Mouse (Mus musculus) midbrain, embryonic 16.5 days (tissue): ENCODE results near the gene Impdh1. TPM values are rescaled to one million over a fixed set of nuclear protein-coding genes. Genes with fewer than 3 reads are reported as not detected.

Experiments used
- ATAC-seq: fragments of 200-750 bp; cut with Nextera tagmentation; 2 replicates; pipeline ENCODE4 v1.8.0; 2017; ENCODE audit warnings: moderate TSS enrichment
- H3K27ac ChIP-seq: fragments of 300-500 bp; sonication (generic); 2 replicates; pipeline ENCODE4 v1.5.1; 2014; ENCODE audit warnings: mild to moderate bottlenecking, low read length, mixed read lengths
- H3K27me3 ChIP-seq: fragments of 300-500 bp; sonication (generic); 2 replicates; pipeline ENCODE4 v1.6.1; 2014; ENCODE audit warnings: low read depth, low read length, mixed read lengths; ENCODE audit not compliant: control insufficient read depth, insufficient read depth
- H3K36me3 ChIP-seq: fragments of 300-500 bp; sonication (generic); 2 replicates; pipeline ENCODE4 v1.6.1; 2014; ENCODE audit warnings: mild to moderate bottlenecking, low read length, moderate library complexity, mixed read lengths; ENCODE audit not compliant: control insufficient read depth, insufficient read depth
- H3K4me1 ChIP-seq: fragments of 300-500 bp; sonication (generic); 2 replicates; pipeline ENCODE4 v1.6.1; 2014; ENCODE audit warnings: mild to moderate bottlenecking, low read length, mixed read lengths; ENCODE audit not compliant: control insufficient read depth, insufficient read depth
- H3K4me2 ChIP-seq: fragments of 300-500 bp; sonication (generic); 2 replicates; pipeline ENCODE4 v1.6.1; 2014; ENCODE audit warnings: mild to moderate bottlenecking, low read length, mixed read lengths
- H3K4me3 ChIP-seq: fragments of 300-500 bp; sonication (generic); 2 replicates; pipeline ENCODE4 v1.5.1; 2014; ENCODE audit warnings: low read depth, mild to moderate bottlenecking, low read length, moderate library complexity, mixed read lengths
- H3K9ac ChIP-seq: fragments of 300-500 bp; sonication (generic); 2 replicates; pipeline ENCODE4 v1.6.1; 2014; ENCODE audit warnings: low read depth, low read length, mixed read lengths
- H3K9me3 ChIP-seq: fragments of 300-500 bp; sonication (generic); replicated peaks from 2 replicates; pipeline ENCODE4 v1.6.1; 2014; ENCODE audit warnings: mild to moderate bottlenecking, low read length, mixed read lengths; ENCODE audit not compliant: control insufficient read depth, poor library complexity, severe bottlenecking
- WGBS: fragments of 180-500 bp; shearing (Covaris S2); extraction: QIAGEN DNeasy Blood & Tissue Kit; methylation state at CpG from one replicate; pipeline ENCODE4 v1.1.7; 2014; 5-methylcytosine and 5-hydroxymethylcytosine counted together
- polyA plus RNA-seq: library from polyadenylated mRNA; unstranded; fragments of >200 nt; fragmentation: Nextera tagmentation; extraction: Ambion mirVana; gene quantifications from 2 replicates; pipeline ENCODE4 v1.2.1, GENCODE M21; 2015

Gene Impdh1
- polyA plus RNA-seq, 1 experiment from 2014 or later = 70.6 TPM

DNA sequence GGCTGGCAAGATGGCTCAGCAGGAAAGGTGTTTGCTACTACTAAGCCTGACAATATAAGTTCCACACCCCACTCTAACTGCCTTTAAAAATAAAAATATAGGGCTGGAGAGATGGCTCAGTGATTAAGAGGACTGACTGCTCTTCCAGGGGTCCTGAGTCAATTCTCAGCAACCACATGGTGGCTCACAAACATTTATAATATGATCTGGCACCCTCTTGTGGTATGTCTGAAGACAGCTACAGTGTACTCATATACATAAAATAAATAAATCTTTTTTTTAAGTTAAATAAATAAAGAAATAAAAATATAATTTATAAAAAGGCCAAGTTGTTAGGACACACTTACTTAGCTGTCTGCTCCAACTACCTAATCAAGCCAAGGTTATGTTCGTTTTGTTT, 26.1 kb upstream of the Impdh1 start:
- 82% methylated on average over 1 of the region's 1 CpGs for WGBS
- no peak for ATAC-seq

DNA sequence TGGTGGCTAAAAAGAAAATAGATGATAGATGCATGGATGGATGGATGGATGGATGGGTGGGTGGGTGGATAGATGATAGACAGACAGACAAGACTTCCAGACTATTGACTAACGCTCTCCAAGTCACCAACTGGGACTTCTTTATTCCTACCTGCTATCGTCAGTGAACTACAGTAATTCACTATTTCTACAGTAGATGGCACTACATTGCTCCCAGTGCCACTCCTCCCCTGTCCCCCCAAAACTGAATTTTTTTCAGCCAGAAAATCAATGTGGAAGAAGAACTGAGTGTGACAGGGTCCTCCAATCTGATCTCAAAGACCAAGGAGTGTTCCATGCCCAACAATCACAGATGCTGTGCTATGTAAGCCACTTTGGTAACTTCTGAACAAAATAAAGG, 25.5 kb upstream of the Impdh1 start:
- Histone ChIP-seq H3K27me3 (no peaks in the 10 kb centered on the region), H3K4me1 (no peaks in the 10 kb centered on the region), H3K27ac (no peak overlapping the region), H3K9ac (no peak overlapping the region), H3K4me2 (no peak overlapping the region), H3K4me3 (no peak overlapping the region), H3K36me3 (no peaks in the 10 kb centered on the region), H3K9me3 (no peaks in the 10 kb centered on the region)
- ATAC-seq = no peak
- 61% methylated on average over 2 of the region's 2 CpGs for WGBS

More for the DNA sequence above, 26.1 kb upstream of the Impdh1 start:
- H3K4me3 ChIP-seq = no peak overlapping the region
- H3K27ac ChIP-seq = no peak overlapping the region
- H3K9ac ChIP-seq = no peak overlapping the region
- no peak overlapping the region for H3K4me2 ChIP-seq
- H3K4me1 ChIP-seq = no peaks in the 10 kb centered on the region
- H3K36me3 ChIP-seq = no peaks in the 10 kb centered on the region
- no peaks in the 10 kb centered on the region for H3K9me3 ChIP-seq
- H3K27me3 ChIP-seq = no peaks in the 10 kb centered on the region

- no peaks in the 10 kb centered on the region for H3K4me1 ChIP-seq
- H3K27ac ChIP-seq = no peak overlapping the region
- H3K27me3 ChIP-seq = no peaks in the 10 kb centered on the region
- H3K4me2 ChIP-seq = no peak overlapping the region
- H3K9ac ChIP-seq = no peak overlapping the region
- no peaks in the 10 kb centered on the region for H3K36me3 ChIP-seq
- no peak overlapping the region for H3K4me3 ChIP-seq
- no peak for ATAC-seq
- no peaks in the 10 kb centered on the region for H3K9me3 ChIP-seq
- WGBS = 33% methylated on average over 2 of the region's 2 CpGs
Measured at GRCm38 (mm10) chr6:29240806-29241205, 24.6 kb upstream of the Impdh1 start.

DNA sequence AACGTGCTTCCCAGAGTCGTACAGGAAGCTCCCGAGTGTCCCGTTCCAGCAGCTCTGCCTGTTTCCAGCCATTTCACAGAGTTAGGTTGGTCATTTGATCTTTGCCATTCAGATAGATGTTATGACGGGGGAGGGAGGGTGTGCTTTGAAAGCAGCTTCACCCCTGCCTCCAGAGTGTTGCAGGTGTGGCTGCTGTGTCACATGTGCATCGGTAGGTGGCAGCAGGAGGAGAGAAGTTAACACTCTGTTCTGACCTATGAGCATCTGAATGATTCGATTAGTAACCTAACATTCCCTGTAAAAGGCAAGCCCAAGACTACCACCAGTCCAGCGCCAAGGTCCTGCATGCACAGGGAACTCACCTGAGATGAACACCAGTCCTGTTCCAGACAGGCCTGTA, 18.1 kb upstream of the Impdh1 start:
- Histone ChIP-seq H3K9me3 (no peaks in the 10 kb centered on the region), H3K27me3 (no peaks in the 10 kb centered on the region), H3K4me1 (no peaks in the 10 kb centered on the region), H3K27ac (no peak overlapping the region), H3K9ac (no peak overlapping the region), H3K36me3 (no peaks in the 10 kb centered on the region), H3K4me2 (no peak overlapping the region), H3K4me3 (no peak overlapping the region)
- ATAC-seq = peak; percentile 21; the same call in 1 of the 2 replicates
- WGBS = 54% methylated on average over 8 of the region's 8 CpGs

- Histone ChIP-seq H3K9me3 (no peaks in the 10 kb centered on the region), H3K4me1 (no peaks in the 10 kb centered on the region), H3K4me3 (no peak overlapping the region), H3K27ac (no peak overlapping the region), H3K27me3 (no peaks in the 10 kb centered on the region), H3K36me3 (no peaks in the 10 kb centered on the region), H3K4me2 (no peak overlapping the region), H3K9ac (no peak overlapping the region)
- ATAC-seq = no peak
- whole genome bisulfite sequencing = 70% methylated on average over 3 of the region's 3 CpGs
Measured at GRCm38 (mm10) chr6:29233710-29234109, 17.5 kb upstream of the Impdh1 start.

- Histone ChIP-seq H3K36me3 (no peaks in the 10 kb centered on the region), H3K4me2 (no peak overlapping the region), H3K4me3 (no peak overlapping the region), H3K27me3 (no peaks in the 10 kb centered on the region), H3K4me1 (no peaks in the 10 kb centered on the region), H3K9ac (no peak overlapping the region), H3K27ac (no peak overlapping the region), H3K9me3 (no peaks in the 10 kb centered on the region)
- ATAC-seq = no peak
- WGBS = 85% methylated on average over 6 of the region's 6 CpGs
Measured at GRCm38 (mm10) chr6:29232321-29232720, 16.2 kb upstream of the Impdh1 start.

DNA sequence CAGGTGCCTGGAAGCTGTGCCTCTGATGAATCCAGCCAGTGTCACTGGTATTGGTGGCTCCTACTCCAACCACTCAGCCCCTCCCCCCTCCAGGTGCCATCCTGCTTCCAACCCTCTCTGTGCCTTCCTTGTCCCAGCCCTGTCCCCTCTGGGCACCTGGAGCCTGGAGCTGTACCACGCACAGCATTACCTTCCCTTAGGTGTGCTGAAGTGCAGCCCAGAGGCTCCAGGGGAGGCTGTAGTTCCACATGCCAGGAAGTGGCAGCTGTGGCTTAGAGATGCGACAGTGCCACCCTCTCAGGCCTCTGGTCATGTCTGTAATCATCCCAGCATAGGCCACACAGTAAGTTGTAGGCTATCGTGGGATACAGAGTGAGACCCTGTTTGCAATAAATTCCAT, 15.6 kb upstream of the Impdh1 start:
- no peaks in the 10 kb centered on the region for H3K36me3 ChIP-seq
- H3K9ac ChIP-seq = no peak overlapping the region
- H3K4me3 ChIP-seq = no peak overlapping the region
- H3K27me3 ChIP-seq = no peaks in the 10 kb centered on the region
- 83% methylated on average over 3 of the region's 3 CpGs for WGBS
- H3K27ac ChIP-seq = no peak overlapping the region
- H3K4me1 ChIP-seq = no peaks in the 10 kb centered on the region
- H3K4me2 ChIP-seq = no peak overlapping the region
- ATAC-seq = no peak
- H3K9me3 ChIP-seq = no peaks in the 10 kb centered on the region

GRCm38 (mm10) chr6:29230386-29230785, 14.2 kb upstream of the Impdh1 start:
- Histone ChIP-seq H3K9me3 (no peaks in the 10 kb centered on the region; the same call in 1 of the 2 replicates), H3K4me1 (no peaks in the 10 kb centered on the region), H3K4me2 (no peak overlapping the region), H3K36me3 (no peaks in the 10 kb centered on the region), H3K27me3 (no peaks in the 10 kb centered on the region), H3K4me3 (no peak overlapping the region), H3K27ac (no peak overlapping the region), H3K9ac (no peak overlapping the region)
- 70% methylated on average over 6 of the region's 6 CpGs for WGBS
- no peak for ATAC-seq

DNA sequence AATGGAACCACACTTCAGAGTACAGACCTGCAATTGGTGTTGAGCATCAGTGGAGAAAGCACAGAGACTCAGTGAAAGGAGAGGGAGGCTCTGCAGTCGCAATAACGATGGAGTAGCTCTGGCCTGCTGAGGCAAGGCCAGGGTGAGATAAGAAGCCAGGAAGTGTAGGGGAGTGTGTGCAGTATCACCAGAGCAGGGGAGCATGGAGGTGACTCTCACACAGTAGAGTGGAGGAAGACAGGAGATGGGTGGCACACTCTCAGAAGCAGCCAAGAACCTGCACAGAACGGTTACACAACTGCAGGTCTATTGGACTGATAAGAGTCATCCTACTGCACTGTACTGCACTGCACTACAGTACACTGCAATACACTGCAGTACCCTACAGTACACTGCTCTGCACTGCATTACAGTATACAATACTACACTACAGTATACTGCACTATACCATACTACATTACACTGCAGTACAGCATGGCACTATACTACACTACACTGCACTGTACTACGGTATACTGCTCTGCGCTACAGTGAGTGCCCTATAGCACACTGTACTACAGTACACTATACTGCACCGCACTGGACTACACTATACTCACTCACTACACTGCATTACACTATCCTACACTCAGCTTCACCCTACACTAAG, 13.2 kb upstream of the Impdh1 start:
- 91% methylated on average over 6 of the region's 6 CpGs for WGBS

More for the DNA sequence above, 13.2 kb upstream of the Impdh1 start:
- no peaks in the 10 kb centered on the region for H3K27me3 ChIP-seq
- peak; percentile 54 for ATAC-seq
- no peak overlapping the region for H3K4me3 ChIP-seq
- no peaks in the 10 kb centered on the region for H3K36me3 ChIP-seq
- no peak overlapping the region for H3K9ac ChIP-seq
- H3K27ac ChIP-seq = no peak overlapping the region
- no peaks in the 10 kb centered on the region; the same call in 1 of the 2 replicates for H3K9me3 ChIP-seq
- H3K4me2 ChIP-seq = no peak overlapping the region
- H3K4me1 ChIP-seq = no peaks in the 10 kb centered on the region
